Mouse (Mus musculus) erythroblast, embryonic 14.5 days (primary cell): Measurements from ENCODE around the gene Cntln. TPM values are rescaled to one million over a fixed set of nuclear protein-coding genes. Genes with fewer than 3 reads are reported as not detected.

Experiments
- H3K27me3 ChIP-seq: 2 replicates; pipeline ENCODE4 v1.6.1; 2012; ENCODE audit warnings: inconsistent platforms; ENCODE audit not compliant: control insufficient read depth
- H3K36me3 ChIP-seq: 2 replicates; pipeline ENCODE4 v1.6.1; 2012; ENCODE audit warnings: mild to moderate bottlenecking, inconsistent platforms; ENCODE audit not compliant: control insufficient read depth
- H3K4me1 ChIP-seq: 2 replicates; pipeline ENCODE4 v1.6.1; 2012; ENCODE audit warnings: inconsistent platforms; ENCODE audit not compliant: control insufficient read depth
- H3K4me3 ChIP-seq: replicated peaks from 2 replicates; pipeline ENCODE3; 2012; ENCODE audit warnings: moderate library complexity, mild to moderate bottlenecking, inconsistent platforms
- H3K9me3 ChIP-seq: 2 replicates; pipeline ENCODE4 v1.6.1; 2012; ENCODE audit warnings: low read length, inconsistent platforms, mixed read lengths; ENCODE audit not compliant: control insufficient read depth
- GATA1 ChIP-seq: IDR thresholded peaks from 2 replicates; pipeline ENCODE4 v1.6.1; 2012; ENCODE audit warnings: low read length, inconsistent platforms, mixed read lengths
- TAL1 ChIP-seq: IDR thresholded peaks from 3 replicates; pipeline ENCODE4 v1.6.1; 2012; ENCODE audit warnings: low read length, inconsistent platforms, mixed read lengths
- polyA plus RNA-seq: library from polyadenylated mRNA; stranded (reverse); fragments of >175 nt; gene quantifications from 2 replicates; pipeline ENCODE4 v1.2.3, GENCODE M21; 2012

Cntln gene
- polyA plus RNA-seq, 1 experiment: 0.01 TPM

DNA sequence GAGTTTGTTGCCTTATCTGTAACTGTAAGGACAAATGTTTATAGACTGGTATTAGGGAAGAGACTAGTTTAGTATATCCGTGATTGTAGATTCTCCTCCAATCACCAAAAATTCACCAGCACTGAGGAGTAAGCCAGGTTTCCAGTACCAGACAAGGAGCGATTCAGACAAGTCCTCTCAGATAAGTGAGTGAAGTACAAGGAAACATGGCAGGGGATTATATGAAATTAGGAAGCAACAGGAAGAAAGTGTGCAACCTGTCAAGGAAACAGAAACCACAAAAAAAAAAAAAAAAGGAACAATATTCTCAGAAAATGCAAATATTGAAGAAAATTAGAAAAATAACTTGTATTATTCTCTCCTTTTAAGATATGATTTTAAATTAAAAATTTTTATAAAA, 222.9 kb downstream of the Cntln start:
- Histone ChIP-seq H3K36me3 (no peaks in the 10 kb centered on the region), H3K4me1 (no peaks in the 10 kb centered on the region), H3K27me3 (no peaks in the 10 kb centered on the region), H3K9me3 (no peaks in the 10 kb centered on the region), H3K4me3 (no peak overlapping the region)
- no peak for TF ChIP-seq TAL1
- no peak for TF ChIP-seq GATA1

- Histone ChIP-seq H3K36me3 (no peaks in the 10 kb centered on the region), H3K4me1 (no peaks in the 10 kb centered on the region), H3K4me3 (no peak overlapping the region), H3K9me3 (no peaks in the 10 kb centered on the region), H3K27me3 (no peaks in the 10 kb centered on the region)
- TF ChIP-seq TAL1: no peak
Observed at GRCm38 (mm10) chr4:85120271-85120670, 236.2 kb downstream of the Cntln start.

GRCm38 (mm10) chr4:85149726-85150125, 265.6 kb downstream of the Cntln start:
- H3K27me3 ChIP-seq: no peaks in the 10 kb centered on the region
- no peaks in the 10 kb centered on the region for H3K4me1 ChIP-seq
- no peak overlapping the region for H3K4me3 ChIP-seq
- no peaks in the 10 kb centered on the region for H3K36me3 ChIP-seq
- TF ChIP-seq TAL1: no peak
- TF ChIP-seq GATA1: no peak
- H3K9me3 ChIP-seq: no peaks in the 10 kb centered on the region

GRCm38 (mm10) chr4:85151881-85152280, 267.8 kb downstream of the Cntln start:
- TF ChIP-seq TAL1: no peak
- no peak for TF ChIP-seq GATA1
- Histone ChIP-seq H3K4me1 (no peaks in the 10 kb centered on the region), H3K4me3 (no peak overlapping the region), H3K9me3 (no peaks in the 10 kb centered on the region), H3K36me3 (no peaks in the 10 kb centered on the region), H3K27me3 (no peaks in the 10 kb centered on the region)

DNA sequence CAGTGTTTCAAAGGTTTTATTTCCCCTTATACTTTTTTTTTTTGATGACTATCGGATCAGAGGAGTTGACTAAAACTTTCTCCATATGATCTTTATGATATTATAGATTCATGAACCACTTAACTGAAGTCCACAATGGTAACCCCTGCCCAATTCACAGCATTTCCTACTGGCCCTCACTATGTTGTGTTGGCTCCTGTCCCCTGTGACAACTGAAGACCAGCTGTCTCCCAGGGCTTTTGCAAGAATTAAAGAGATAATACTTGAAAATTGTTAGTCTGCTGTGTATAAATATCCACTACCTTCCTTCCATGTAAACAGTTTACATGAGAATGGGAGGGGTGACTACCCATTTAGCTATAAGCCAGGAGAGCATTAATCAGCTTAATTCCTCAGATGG, 270.3 kb downstream of the Cntln start:
- Histone ChIP-seq H3K4me3 (no peak overlapping the region), H3K9me3 (no peaks in the 10 kb centered on the region), H3K36me3 (no peaks in the 10 kb centered on the region), H3K4me1 (no peaks in the 10 kb centered on the region), H3K27me3 (no peaks in the 10 kb centered on the region)
- no peak for TF ChIP-seq TAL1
- no peak for TF ChIP-seq GATA1

- TF ChIP-seq TAL1 (no peak), GATA1 (no peak)
- H3K4me3 ChIP-seq: no peak overlapping the region
Observed at GRCm38 (mm10) chr4:85161156-85161555, 277.0 kb downstream of the Cntln start.

GRCm38 (mm10) chr4:85162468-85163312, 278.6 kb downstream of the Cntln start:
- no peaks in the 10 kb centered on the region for H3K36me3 ChIP-seq
- H3K4me1 ChIP-seq: no peaks in the 10 kb centered on the region
- peaks cover under 1% of the 10 kb centered on the region; the same call in 1 of the 2 replicates for H3K9me3 ChIP-seq
- TF ChIP-seq TAL1 (no peak), GATA1 (no peak)
- no peak overlapping the region for H3K4me3 ChIP-seq
- H3K27me3 ChIP-seq: no peaks in the 10 kb centered on the region

More at GRCm38 (mm10) chr4:85161156-85161555, 277.0 kb downstream of the Cntln start:
- Histone ChIP-seq H3K27me3 (no peaks in the 10 kb centered on the region), H3K36me3 (no peaks in the 10 kb centered on the region), H3K9me3 (no peaks in the 10 kb centered on the region), H3K4me1 (no peaks in the 10 kb centered on the region)

DNA sequence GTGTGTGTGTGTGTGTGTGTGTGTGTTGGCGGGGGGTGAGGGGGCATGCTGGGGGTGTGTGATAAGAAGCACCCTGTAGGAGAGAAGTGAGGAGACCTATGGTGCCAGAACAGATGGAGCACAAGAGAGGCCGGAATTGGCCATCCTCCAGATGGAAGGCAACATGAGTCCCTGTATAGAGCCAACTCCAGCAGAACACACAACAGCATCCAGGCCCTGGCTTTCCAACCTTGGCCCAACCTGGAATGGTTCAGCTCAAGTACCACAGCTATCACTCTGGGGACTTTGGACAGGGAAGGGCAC, 279.2 kb downstream of the Cntln start:
- no peak for TF ChIP-seq TAL1
- TF ChIP-seq GATA1: no peak
- no peaks in the 10 kb centered on the region for H3K4me1 ChIP-seq

DNA sequence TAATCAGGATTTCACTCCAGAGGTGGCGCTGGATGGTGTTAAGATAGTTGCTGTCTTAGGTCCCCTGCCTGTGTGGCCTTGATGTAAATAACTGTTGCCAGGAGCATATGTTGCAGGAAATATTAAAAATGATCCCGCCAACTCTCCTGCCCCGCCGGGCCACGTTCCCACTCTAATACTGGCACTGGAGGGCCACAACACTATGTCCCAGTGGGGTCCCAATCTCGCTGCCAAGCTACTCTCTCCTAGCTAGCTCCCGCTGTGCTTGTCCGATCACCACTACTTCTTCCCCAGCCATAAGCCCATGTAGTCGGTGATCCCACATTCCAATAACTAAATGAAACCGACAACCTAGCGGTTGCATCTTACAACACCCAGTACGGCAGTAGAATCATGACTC, 283.9 kb downstream of the Cntln start:
- Histone ChIP-seq H3K4me3 (no peak overlapping the region), H3K9me3 (peaks cover 5% of the 10 kb centered on the region; the same call in 1 of the 2 replicates), H3K36me3 (no peaks in the 10 kb centered on the region), H3K27me3 (no peaks in the 10 kb centered on the region), H3K4me1 (no peaks in the 10 kb centered on the region)
- TF ChIP-seq GATA1 (no peak), TAL1 (no peak)

More for the DNA sequence above, 279.2 kb downstream of the Cntln start:
- H3K4me3 ChIP-seq: no peak overlapping the region
- H3K9me3 ChIP-seq: peaks cover 5% of the 10 kb centered on the region; the same call in 1 of the 2 replicates
- no peaks in the 10 kb centered on the region for H3K27me3 ChIP-seq
- no peaks in the 10 kb centered on the region for H3K36me3 ChIP-seq

GRCm38 (mm10) chr4:85175466-85175865, 291.4 kb downstream of the Cntln start:
- Histone ChIP-seq H3K9me3 (peaks cover 10% of the 10 kb centered on the region), H3K36me3 (no peaks in the 10 kb centered on the region), H3K27me3 (no peaks in the 10 kb centered on the region), H3K4me3 (no peak overlapping the region), H3K4me1 (no peaks in the 10 kb centered on the region)
- TF ChIP-seq TAL1 (no peak), GATA1 (no peak)
